Mouse (Mus musculus): Measurements from ENCODE around the gene Derl3. TPM values are rescaled to one million over a fixed set of nuclear protein-coding genes. Genes with fewer than 3 reads are reported as not detected.

The Derl3 gene
- polyA plus RNA-seq, 1 experiment from 2014 or later: 5.1 TPM

GRCm38 (mm10) chr10:75853452-75853851 is 39.8 kb upstream of the Derl3 start:
- H3K4me2 ChIP-seq: no peak overlapping the region
- no peak overlapping the region for H3K27ac ChIP-seq (ENCODE audit: low read depth, low read length)
- no peak overlapping the region for H3K4me3 ChIP-seq (ENCODE audit: low read depth, low read length)
- ATAC-seq (replicated peaks; ENCODE audit: low FRiP score) (peak; percentile 64), DNase-seq (ENCODE audit: low spot score) (peak; percentile 72)
- no peaks in the 10 kb centered on the region for H3K9me3 ChIP-seq (ENCODE audit: control insufficient read depth, low read length)
- no peak overlapping the region for H3K9ac ChIP-seq (ENCODE audit: low read depth, low read length)
- H3K4me1 ChIP-seq (replicated peaks; ENCODE audit: control insufficient read depth, insufficient read depth, low read length): peaks cover 8% of the 10 kb centered on the region
- peaks cover 13% of the 10 kb centered on the region for H3K36me3 ChIP-seq (ENCODE audit: control insufficient read depth, insufficient read depth, low read length)
- 0 out of 2 replicates have a peak, but pooled peaks cover 2% of the 10 kb centered on the region for H3K27me3 ChIP-seq (replicated peaks; ENCODE audit: control insufficient read depth, insufficient read depth, low read length)
- 26% methylated on average over 10 of the region's 10 CpGs for whole genome bisulfite sequencing

GRCm38 (mm10) chr10:75854096-75854495 is 39.1 kb upstream of the Derl3 start:
- 0 out of 2 replicates have a peak, but pooled peaks have one; percentile 16 for ATAC-seq (replicated peaks; ENCODE audit: low FRiP score)
- Histone ChIP-seq H3K36me3 (ENCODE audit: control insufficient read depth, insufficient read depth, low read length) (peaks cover 14% of the 10 kb centered on the region), H3K27ac (ENCODE audit: low read depth, low read length) (no peak overlapping the region), H3K9ac (ENCODE audit: low read depth, low read length) (no peak overlapping the region), H3K27me3 (replicated peaks; ENCODE audit: control insufficient read depth, insufficient read depth, low read length) (0 out of 2 replicates have a peak, but pooled peaks cover 2% of the 10 kb centered on the region), H3K9me3 (ENCODE audit: control insufficient read depth, low read length) (no peaks in the 10 kb centered on the region), H3K4me2 (no peak overlapping the region), H3K4me1 (replicated peaks; ENCODE audit: control insufficient read depth, insufficient read depth, low read length) (peaks cover 12% of the 10 kb centered on the region), H3K4me3 (ENCODE audit: low read depth, low read length) (no peak overlapping the region)
- DNase-seq (ENCODE audit: low spot score): no peak
- WGBS: 43% methylated on average over 5 of the region's 5 CpGs

- 79% methylated on average over 6 of the region's 6 CpGs for WGBS
- peaks cover 14% of the 10 kb centered on the region for H3K36me3 ChIP-seq (ENCODE audit: control insufficient read depth, insufficient read depth, low read length)
- no peak overlapping the region for H3K4me3 ChIP-seq (ENCODE audit: low read depth, low read length)
- ATAC-seq (replicated peaks; ENCODE audit: low FRiP score) (no peak), DNase-seq (ENCODE audit: low spot score) (no peak)
- H3K4me2 ChIP-seq: no peak overlapping the region
- H3K27ac ChIP-seq (ENCODE audit: low read depth, low read length): no peak overlapping the region
- H3K27me3 ChIP-seq (replicated peaks; ENCODE audit: control insufficient read depth, insufficient read depth, low read length): 0 out of 2 replicates have a peak, but pooled peaks cover 2% of the 10 kb centered on the region
- no peaks in the 10 kb centered on the region for H3K9me3 ChIP-seq (ENCODE audit: control insufficient read depth, low read length)
- peaks cover 12% of the 10 kb centered on the region for H3K4me1 ChIP-seq (replicated peaks; ENCODE audit: control insufficient read depth, insufficient read depth, low read length)
- H3K9ac ChIP-seq (ENCODE audit: low read depth, low read length): no peak overlapping the region
Measured at GRCm38 (mm10) chr10:75854791-75855190, 38.4 kb upstream of the Derl3 start.

- Histone ChIP-seq H3K4me1 (replicated peaks; ENCODE audit: control insufficient read depth, insufficient read depth, low read length) (peaks cover 13% of the 10 kb centered on the region), H3K27ac (ENCODE audit: low read depth, low read length) (no peak overlapping the region), H3K36me3 (ENCODE audit: control insufficient read depth, insufficient read depth, low read length) (peaks cover 14% of the 10 kb centered on the region), H3K9ac (ENCODE audit: low read depth, low read length) (no peak overlapping the region), H3K4me3 (ENCODE audit: low read depth, low read length) (no peak overlapping the region), H3K27me3 (replicated peaks; ENCODE audit: control insufficient read depth, insufficient read depth, low read length) (0 out of 2 replicates have a peak, but pooled peaks cover 2% of the 10 kb centered on the region), H3K4me2 (no peak overlapping the region), H3K9me3 (ENCODE audit: control insufficient read depth, low read length) (no peaks in the 10 kb centered on the region)
- DNase-seq (ENCODE audit: low spot score) (no peak), ATAC-seq (replicated peaks; ENCODE audit: low FRiP score) (no peak)
- WGBS: 87% methylated on average over 15 of the region's 15 CpGs
Measured at GRCm38 (mm10) chr10:75855416-75855981, 37.7 kb upstream of the Derl3 start.

GRCm38 (mm10) chr10:75856155-75856907 is 36.9 kb upstream of the Derl3 start:
- WGBS: 81% methylated on average over 11 of the region's 11 CpGs

GRCm38 (mm10) chr10:75856976-75857375 is 36.2 kb upstream of the Derl3 start:
- DNase-seq (ENCODE audit: low spot score) (no peak), ATAC-seq (replicated peaks; ENCODE audit: low FRiP score) (no peak)
- Histone ChIP-seq H3K27me3 (replicated peaks; ENCODE audit: control insufficient read depth, insufficient read depth, low read length) (no peaks in the 10 kb centered on the region), H3K4me1 (replicated peaks; ENCODE audit: control insufficient read depth, insufficient read depth, low read length) (peaks cover 18% of the 10 kb centered on the region), H3K4me3 (ENCODE audit: low read depth, low read length) (no peak overlapping the region), H3K9me3 (ENCODE audit: control insufficient read depth, low read length) (no peaks in the 10 kb centered on the region), H3K9ac (ENCODE audit: low read depth, low read length) (no peak overlapping the region), H3K36me3 (ENCODE audit: control insufficient read depth, insufficient read depth, low read length) (peaks cover 14% of the 10 kb centered on the region), H3K27ac (ENCODE audit: low read depth, low read length) (peak overlapping the region; percentile 5; the same call in 1 of the 2 replicates), H3K4me2 (no peak overlapping the region)
- 76% methylated on average over 3 of the region's 3 CpGs for WGBS

More at GRCm38 (mm10) chr10:75856155-75856907, 36.9 kb upstream of the Derl3 start:
- no peak overlapping the region for H3K9ac ChIP-seq (ENCODE audit: low read depth, low read length)
- no peak overlapping the region for H3K4me3 ChIP-seq (ENCODE audit: low read depth, low read length)
- H3K4me2 ChIP-seq: no peak overlapping the region
- no peak for ATAC-seq (replicated peaks; ENCODE audit: low FRiP score)
- no peak for DNase-seq (ENCODE audit: low spot score)
- H3K27me3 ChIP-seq (replicated peaks; ENCODE audit: control insufficient read depth, insufficient read depth, low read length): no peaks in the 10 kb centered on the region
- H3K36me3 ChIP-seq (ENCODE audit: control insufficient read depth, insufficient read depth, low read length): peaks cover 14% of the 10 kb centered on the region
- peak overlapping the region; percentile 5; the same call in 1 of the 2 replicates for H3K27ac ChIP-seq (ENCODE audit: low read depth, low read length)
- peaks cover 18% of the 10 kb centered on the region for H3K4me1 ChIP-seq (replicated peaks; ENCODE audit: control insufficient read depth, insufficient read depth, low read length)
- no peaks in the 10 kb centered on the region for H3K9me3 ChIP-seq (ENCODE audit: control insufficient read depth, low read length)

GRCm38 (mm10) chr10:75857598-75857997 is 35.6 kb upstream of the Derl3 start:
- Histone ChIP-seq H3K9ac (ENCODE audit: low read depth, low read length) (0 out of 2 replicates have a peak overlapping the region, but pooled peaks have one; percentile 20), H3K36me3 (ENCODE audit: control insufficient read depth, insufficient read depth, low read length) (peaks cover 14% of the 10 kb centered on the region), H3K27me3 (replicated peaks; ENCODE audit: control insufficient read depth, insufficient read depth, low read length) (no peaks in the 10 kb centered on the region), H3K9me3 (ENCODE audit: control insufficient read depth, low read length) (no peaks in the 10 kb centered on the region), H3K4me2 (peak overlapping the region; percentile 94; the same call in 1 of the 2 replicates), H3K27ac (ENCODE audit: low read depth, low read length) (peak overlapping the region; percentile 25; the same call in 1 of the 2 replicates), H3K4me1 (replicated peaks; ENCODE audit: control insufficient read depth, insufficient read depth, low read length) (peaks cover 18% of the 10 kb centered on the region), H3K4me3 (ENCODE audit: low read depth, low read length) (0 out of 2 replicates have a peak overlapping the region, but pooled peaks have one; percentile 17)
- ATAC-seq (replicated peaks; ENCODE audit: low FRiP score) (no peak), DNase-seq (ENCODE audit: low spot score) (no peak)
- WGBS: 89% methylated on average over 4 of the region's 4 CpGs

- Histone ChIP-seq H3K9ac (ENCODE audit: low read depth, low read length) (peak overlapping the region; percentile 95), H3K4me3 (ENCODE audit: low read depth, low read length) (peak overlapping the region; percentile 76), H3K36me3 (ENCODE audit: control insufficient read depth, insufficient read depth, low read length) (peaks cover 14% of the 10 kb centered on the region), H3K4me1 (replicated peaks; ENCODE audit: control insufficient read depth, insufficient read depth, low read length) (peaks cover 18% of the 10 kb centered on the region), H3K9me3 (ENCODE audit: control insufficient read depth, low read length) (no peaks in the 10 kb centered on the region), H3K27ac (ENCODE audit: low read depth, low read length) (peak overlapping the region; percentile 91), H3K4me2 (peak overlapping the region; percentile 94), H3K27me3 (replicated peaks; ENCODE audit: control insufficient read depth, insufficient read depth, low read length) (no peaks in the 10 kb centered on the region)
- ATAC-seq (replicated peaks; ENCODE audit: low FRiP score) (peak; percentile 48), DNase-seq (ENCODE audit: low spot score) (no peak)
- WGBS: 1% methylated on average over 26 of the region's 27 CpGs
Measured at GRCm38 (mm10) chr10:75859107-75859746, 34.0 kb upstream of the Derl3 start.
